Mouse (Mus musculus) liver, adult (tissue): ENCODE measurements around the gene Fibcd1.

Source experiments
- GATA4 ChIP-seq: IDR thresholded peaks from 2 replicates; pipeline ENCODE4 v1.6.1; 2014; ENCODE audit warnings: mild to moderate bottlenecking, low read length; ENCODE audit not compliant: insufficient replicate concordance

Fibcd1 gene

DNA sequence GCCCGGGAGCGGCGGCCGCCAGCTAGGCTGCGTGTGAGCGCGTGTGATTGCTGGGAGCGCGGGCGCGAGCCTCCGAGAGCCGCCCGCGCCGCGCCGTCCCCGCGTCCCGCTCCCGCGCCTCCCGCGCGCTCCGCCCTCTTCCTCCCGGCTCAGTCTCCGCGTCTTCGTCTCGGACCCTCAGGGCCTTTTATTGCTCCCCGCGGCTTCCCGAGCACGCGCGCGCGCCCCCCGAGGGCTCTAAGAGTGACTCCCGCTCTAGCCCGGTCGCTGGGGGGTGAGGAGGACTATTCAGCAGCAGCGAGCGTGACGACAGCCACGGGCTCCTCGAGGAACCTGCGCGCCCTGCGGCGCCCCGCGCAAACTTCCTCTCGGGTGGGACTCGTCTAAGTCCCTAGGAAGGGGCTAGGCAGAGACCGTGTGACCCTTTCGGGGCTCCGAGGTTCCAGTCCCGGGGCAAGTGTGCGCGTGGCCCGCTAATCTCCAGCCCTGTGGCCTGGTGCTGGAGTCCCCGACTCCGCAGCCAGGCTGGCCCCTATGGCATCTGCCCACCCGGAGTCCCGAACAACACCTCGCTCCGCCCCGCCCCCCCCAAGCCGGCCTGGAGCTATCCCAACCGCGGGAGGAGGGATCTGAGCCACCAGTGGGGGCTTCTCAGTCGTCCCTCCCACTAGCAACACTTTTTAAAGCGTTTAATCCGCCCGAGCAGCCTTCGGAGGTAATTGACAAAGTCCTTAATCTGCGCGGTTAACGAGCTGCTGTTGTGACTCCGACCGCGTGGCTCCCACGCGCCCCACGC lies at the start of gene Fibcd1:
Fibcd1 (minus strand) TSS at position 110 of the 796 bp plus-strand sequence.
- TF ChIP-seq GATA4 = no peak

DNA sequence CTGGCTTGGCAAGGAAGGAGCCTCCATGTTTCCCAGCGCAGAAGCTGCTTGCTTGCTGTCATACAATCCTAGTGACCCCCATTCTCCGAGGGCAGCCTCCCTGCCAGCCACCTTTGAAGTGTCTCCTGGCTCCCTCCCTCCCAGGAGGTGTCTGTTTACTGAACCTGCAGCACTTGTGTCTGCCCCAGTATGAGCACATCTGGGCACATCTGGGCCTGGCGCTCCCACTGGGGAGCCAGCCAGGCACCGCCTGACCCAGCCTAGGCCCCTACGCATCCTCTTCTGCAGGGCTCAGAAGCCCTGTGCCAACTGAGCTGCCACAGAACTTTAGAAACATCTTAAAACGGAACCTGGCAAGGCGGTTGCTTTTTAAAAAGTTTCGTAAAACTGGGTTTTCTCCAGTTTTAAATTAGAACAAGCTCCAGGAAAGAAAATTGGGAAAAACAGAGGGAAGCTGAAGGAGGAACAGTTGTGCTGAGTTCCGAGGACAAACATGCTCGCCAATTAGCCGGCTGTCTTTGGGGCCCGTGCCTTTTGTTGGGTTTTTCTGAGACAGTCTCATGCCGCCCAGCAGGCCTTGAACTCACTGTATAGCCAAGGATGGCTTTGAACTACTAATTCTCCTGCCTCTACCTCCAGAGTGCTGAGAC lies 48.5 kb upstream of the Fibcd1 start:
- TF ChIP-seq GATA4 = no peak

DNA sequence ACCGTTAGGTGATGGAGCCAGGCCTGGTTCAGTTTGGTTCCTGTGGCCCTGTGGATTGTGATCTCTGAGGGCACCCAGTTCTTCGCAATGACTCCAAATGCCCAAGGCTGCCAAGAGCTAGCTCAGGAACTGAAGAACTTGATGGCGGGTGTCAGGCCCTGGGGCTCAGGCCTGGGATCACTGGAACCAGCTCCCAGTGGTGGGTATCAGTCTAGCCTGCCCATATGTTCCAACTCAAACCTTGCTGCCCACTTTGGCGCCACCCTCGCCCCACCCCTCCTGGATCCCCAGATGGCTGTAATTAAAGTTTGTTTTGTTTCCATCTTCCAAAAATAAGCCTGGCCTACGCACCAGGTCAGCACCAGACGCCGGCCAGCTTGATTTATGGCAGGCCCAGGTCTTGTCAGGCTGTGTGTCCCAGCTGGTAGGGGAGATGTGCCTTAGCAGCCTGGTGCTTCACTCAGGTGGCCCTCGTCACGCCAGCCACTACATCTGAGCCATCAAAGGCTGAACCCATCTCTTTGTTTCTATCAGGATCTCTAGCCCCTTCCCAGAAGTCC lies 47.4 kb upstream of the Fibcd1 start:
- no peak for TF ChIP-seq GATA4

DNA sequence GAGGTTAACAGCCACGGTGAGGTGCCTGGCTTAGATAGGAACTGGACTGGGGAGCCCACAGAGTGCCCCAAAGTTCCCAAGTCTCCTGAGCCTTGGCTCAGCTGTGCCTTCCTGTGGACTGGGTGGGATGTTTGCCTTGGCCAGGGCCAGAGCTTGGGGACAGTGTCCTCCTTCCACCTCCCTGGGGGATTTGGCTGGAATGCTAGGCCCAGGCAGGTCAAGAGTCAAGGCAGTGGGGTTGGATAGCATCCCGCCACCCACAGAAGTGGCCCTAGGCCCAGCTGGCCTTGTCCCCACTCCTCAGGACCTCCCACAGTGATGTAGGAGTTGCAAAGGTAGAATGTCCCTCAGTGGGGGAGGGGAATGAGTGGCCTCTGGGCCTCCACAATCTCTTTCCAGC lies 45.4 kb upstream of the Fibcd1 start:
- no peak for TF ChIP-seq GATA4

DNA sequence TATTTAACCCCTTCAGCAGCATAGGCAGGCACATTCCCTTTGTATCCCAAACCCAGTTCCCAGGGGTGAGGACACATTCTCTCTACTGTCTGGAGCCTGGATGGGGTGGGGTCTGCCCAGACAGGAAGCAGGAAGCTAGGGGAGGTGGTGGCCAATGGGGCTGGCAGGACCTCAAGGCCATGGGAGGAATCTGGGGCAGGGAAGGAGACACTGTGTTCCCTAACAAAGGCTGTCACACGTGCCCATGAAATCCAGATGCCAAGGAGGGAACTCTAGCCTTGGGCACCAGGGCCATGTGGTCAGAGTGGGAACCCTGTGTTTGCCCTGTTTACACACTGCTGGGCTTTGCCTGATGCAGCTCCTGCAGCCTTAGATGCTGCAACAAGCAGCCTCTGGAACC lies 43.1 kb upstream of the Fibcd1 start:
- no peak for TF ChIP-seq GATA4

DNA sequence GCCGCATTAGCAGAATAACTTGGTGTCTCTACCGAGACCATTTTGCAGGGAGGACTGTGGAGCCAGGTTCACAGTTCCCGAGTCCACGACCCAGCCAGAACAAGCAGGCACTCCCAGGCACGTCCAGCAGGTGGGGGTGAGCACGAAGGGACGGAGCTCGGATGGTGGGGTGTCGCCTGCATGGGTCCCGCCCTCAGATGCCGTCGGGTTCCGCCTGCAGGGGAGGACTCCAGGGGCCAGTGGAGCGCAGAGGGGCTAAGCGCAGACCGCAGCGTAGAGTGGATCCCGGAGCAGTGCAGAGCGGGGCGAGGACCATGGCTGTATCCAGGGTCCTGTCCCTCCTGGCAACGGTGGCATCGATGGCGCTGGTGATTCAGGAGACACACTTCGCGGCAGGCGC lies 41.2 kb upstream of the Fibcd1 start, which contains the start of gene Lamc3:
Lamc3 (plus strand) TSS at position 262 of the 400 bp plus-strand sequence.
- TF ChIP-seq GATA4 = no peak

DNA sequence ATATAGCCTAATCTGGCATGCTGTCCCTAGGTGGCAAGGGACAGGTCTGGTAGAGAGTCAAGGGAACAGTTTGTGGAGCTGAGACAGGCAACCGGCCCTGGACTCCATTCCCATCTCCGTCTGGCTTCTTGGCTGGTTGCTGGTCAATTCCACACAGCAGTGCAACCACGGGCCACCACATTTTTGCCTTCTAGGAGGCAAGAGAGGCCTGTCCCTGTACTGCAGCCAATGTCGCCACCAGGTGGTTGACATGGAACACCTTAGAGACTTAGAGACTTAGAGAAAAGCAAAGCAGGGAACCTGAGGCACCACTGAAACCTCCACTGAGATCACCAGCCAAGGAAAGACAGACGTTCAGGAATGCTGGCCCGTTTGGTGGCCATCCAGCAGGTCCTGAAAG lies 39.0 kb upstream of the Fibcd1 start:
- no peak for TF ChIP-seq GATA4

DNA sequence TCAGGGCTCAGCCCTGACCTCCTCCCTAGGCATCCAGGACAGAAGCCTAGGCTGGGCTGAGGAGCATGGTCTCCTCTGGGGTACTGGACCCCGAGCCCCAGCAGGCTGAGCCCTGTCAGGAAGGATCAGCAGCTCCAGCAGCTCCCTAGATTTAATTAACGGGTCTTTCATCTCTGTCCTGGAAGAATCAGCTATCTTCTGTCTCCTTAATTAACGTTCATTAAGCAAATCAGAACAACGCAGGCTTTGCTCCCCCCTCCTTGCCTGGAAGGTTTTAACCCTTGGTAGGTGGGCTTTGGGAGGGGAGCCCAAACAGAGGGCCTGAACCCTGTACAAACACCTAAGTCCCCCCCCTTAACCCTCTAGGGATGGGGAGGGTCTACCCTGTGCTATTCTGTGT lies 37.3 kb upstream of the Fibcd1 start:
- TF ChIP-seq GATA4 = no peak

DNA sequence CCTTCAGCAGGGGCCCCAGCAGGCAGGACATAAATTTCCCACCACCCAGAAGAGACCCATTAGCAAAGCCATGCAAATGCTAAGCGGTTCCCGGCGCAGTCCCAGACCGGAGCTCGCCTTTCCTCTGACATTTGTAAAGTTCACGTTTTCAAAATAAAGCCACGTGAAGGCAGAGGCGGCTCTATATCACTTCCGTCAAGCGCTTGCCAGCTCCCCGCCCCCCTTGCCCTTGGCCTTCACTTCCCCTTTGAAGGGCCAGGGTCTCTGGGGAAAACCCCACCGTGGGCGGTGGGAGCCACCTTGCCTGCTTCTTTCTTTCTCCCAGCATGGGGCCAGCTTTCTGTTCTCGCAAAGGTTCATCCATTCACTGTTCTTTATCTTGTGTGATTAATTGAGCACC lies 35.1 kb upstream of the Fibcd1 start:
- no peak for TF ChIP-seq GATA4

DNA sequence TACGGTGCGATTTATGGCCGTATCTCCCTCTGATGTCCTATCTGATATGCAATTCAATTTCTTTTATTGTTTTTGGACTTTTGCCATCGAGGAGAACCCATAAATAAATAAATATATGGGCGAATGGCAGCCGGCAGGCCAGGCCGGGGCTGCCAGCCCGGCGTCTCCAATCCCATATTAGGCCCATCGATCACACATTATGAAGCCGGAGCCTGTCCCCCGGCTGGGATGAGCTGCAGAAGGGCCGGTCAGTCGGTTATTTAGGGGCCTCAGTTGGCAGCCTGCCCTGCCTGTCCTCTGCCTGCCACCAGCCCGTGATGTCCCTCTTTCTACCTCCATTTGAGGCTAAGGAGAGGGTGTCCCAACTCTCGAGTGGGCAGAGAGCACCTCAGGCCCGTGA lies 32.8 kb upstream of the Fibcd1 start:
- no peak for TF ChIP-seq GATA4

DNA sequence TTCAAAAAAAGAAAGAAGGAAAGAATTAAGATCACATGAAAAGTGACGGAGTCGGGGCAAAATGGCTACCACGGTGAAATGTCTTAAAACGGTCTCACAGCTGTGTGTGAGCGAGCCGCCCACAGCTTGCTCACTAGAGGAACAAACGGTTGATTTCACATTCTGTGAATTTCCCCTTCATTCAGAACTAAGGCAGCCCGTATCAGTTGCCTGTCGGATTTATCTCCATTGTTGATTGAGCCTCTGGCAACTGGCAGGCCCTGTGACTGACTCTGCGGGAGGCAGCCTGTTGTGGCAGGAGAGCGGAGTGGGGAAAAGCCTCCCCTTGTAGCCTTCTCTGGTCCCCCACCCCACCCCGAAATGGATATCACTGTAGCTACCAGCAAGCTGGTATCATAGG lies 30.6 kb upstream of the Fibcd1 start:
- no peak for TF ChIP-seq GATA4

DNA sequence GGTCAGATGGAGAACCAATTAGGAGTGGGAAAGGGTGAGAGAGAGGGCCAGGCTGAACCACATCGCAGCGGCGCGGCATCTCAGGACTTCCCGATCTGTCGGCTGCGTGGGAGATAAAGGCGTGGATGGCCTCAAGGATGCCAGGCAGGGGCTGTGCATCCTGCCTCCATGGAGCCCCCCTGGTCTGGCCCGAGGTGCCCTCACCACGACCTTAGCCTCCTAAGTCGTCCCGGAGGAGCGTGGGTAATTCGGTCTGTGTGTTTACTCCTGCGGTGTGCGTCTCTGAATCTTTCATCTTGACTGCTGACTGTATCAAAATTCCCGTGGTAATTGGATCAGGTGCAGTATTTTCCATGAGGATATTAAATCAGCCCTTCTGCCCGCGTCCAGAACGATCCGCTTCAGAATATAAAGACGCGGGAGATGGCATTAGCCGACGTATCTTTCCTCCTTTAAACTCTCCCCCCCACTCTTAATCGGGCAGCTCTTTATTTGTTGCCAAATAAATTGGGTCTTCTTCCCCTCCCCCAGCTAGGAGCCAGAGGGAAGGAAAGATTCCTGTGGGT lies 28.6 kb upstream of the Fibcd1 start:
- no peak for TF ChIP-seq GATA4

DNA sequence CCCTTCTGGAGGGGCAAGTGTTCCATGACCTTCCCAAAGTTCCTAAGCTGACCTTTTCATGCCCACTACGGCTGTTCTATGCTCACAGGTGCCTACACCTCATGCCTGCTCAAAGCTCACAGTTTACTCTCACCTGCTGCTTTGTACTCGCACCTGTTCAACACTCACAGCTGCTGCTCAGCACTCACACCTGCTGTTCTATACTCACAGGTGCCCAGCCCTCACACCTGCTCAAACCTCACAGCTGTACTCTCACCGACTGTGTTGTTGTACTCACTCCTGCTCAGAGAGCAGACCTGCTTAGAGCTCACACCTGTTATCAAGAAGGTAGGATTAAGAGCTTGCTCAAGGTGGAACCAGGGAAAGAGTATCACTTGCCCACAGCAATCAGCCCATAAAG lies 24.9 kb upstream of the Fibcd1 start:
- TF ChIP-seq GATA4 = no peak

DNA sequence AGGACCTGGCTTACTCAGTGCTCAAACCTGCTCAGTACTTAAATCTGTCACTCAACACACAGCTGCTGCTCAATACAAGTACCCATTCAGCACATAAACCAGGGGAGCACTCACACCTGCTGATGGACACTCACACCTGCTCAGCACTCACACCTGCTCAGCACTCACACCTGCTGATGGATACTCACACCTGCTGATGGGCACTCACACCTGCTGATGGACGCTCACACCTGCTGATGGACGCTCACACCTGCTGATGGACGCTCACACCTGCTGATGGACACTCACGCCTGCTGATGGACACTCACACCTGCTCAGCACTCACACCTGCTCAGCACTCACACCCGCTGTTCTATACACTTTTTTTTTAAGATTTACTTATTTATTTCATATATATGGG lies 23.9 kb upstream of the Fibcd1 start:
- no peak for TF ChIP-seq GATA4

DNA sequence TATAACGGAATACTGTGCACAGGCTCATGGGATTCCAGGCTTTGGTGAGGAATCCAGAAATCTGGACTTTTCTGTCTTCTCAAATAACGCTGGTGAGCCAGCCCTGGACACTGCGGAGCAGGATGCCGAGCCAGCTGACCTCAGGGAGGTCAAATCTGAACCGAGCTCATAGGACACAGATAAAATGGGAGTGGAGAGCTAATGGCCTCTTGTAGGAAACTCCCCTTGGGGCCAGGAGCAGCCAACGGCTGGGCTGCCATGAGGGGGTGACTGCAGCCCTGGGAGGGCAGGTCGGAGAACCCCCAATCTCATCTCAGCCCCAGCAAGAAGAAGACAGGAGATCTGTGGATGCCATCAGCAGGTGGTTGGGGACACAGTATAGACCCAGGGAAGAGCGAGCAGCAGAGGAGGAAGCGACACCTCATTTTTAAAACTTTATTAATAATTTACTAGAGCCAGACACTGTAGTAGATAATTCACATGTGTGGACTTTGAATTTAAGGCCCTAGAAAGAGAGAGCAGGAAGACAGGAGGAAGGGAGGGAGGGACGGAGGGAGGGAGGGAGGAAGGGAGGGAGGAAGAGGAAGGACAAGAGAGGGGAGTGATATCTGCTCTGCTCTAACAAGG lies 22.8 kb upstream of the Fibcd1 start:
- TF ChIP-seq GATA4 = no peak
